9 mouse cellular contexts compared by ENCODE assay signal in the genomic region with DNA sequence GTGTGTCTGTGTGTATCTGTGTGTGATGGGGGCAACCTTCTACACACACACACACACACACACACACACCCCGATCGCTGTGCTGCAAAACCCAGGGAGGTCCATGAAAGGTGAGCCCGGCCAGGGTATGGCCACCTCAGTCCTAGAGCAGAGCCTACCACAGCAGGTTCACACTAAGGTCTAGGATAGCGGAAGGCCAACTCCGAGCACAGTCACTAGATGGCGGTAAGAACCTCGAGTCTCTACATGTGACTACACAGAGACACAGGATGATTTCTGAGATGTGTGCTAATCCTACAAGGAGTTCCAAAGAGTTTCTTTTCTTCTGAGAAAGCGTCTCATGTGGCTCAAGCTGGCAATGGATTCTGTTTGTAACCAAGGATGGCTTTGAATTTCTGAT. TPM values are rescaled to one million over a fixed set of nuclear protein-coding genes. Genes with fewer than 3 reads are reported as not detected.
A peak's percentile ranks its signal among the peaks of the same experiment; 100 is the strongest.
DNase-seq lines count a peak whose midpoint lies in the region; ATAC-seq lines count a peak whose summit lies in the region.
"Had no signal": no experiment of that assay in that cellular context is flagged by ENCODE, and none has a peak within 500 bp of the region (broad histone marks: within the 10 kb centered on the region; RNA-seq: fewer than 3 reads in every experiment).

No protein-coding gene starts in this region.

- no peak overlapping the region for H3K9ac ChIP-seq in hindbrain, embryonic 13.5 days
- no peak overlapping the region for H3K9ac ChIP-seq in forebrain, embryonic 14.5 days (ENCODE audit: low read length)
- H3K9ac ChIP-seq in kidney, embryonic 16.5 days (replicated peaks; ENCODE audit: low read length) = no peak overlapping the region

- no peak overlapping the region for H3K4me3 ChIP-seq in hindbrain, embryonic 10.5 days
- no peak overlapping the region for H3K4me3 ChIP-seq in hindbrain, embryonic 13.5 days
- no peak overlapping the region for H3K4me3 ChIP-seq in forebrain, embryonic 14.5 days (ENCODE audit: low read depth, low read length)
- no peak overlapping the region for H3K4me3 ChIP-seq in kidney, embryonic 16.5 days (ENCODE audit: low read length)

- ATAC-seq in hindbrain, embryonic 13.5 days (ENCODE audit: low FRiP score) = no peak
- ATAC-seq in forebrain, embryonic 14.5 days = peak; percentile 54; the same call in 1 of the 2 replicates
- peak; percentile 55; the same call in 1 of the 2 replicates for ATAC-seq in kidney, embryonic 16.5 days (ENCODE audit: low FRiP score, low TSS enrichment)
- peak; percentile 84 for ATAC-seq in megakaryocyte, adult 5-6 weeks (ENCODE audit: poor library complexity, severe bottlenecking)

- no peaks in the 10 kb centered on the region for H3K27me3 ChIP-seq in hindbrain, embryonic 10.5 days (ENCODE audit: insufficient read depth, poor library complexity, severe bottlenecking)
- H3K27me3 ChIP-seq in hindbrain, embryonic 13.5 days = no peaks in the 10 kb centered on the region
- H3K27me3 ChIP-seq in forebrain, embryonic 14.5 days (replicated peaks; ENCODE audit: control insufficient read depth, insufficient read depth, low read length) = no peaks in the 10 kb centered on the region
- H3K27me3 ChIP-seq in kidney, embryonic 16.5 days (ENCODE audit: insufficient read depth, low read length) = no peaks in the 10 kb centered on the region

- no peaks in the 10 kb centered on the region for H3K9me3 ChIP-seq in hindbrain, embryonic 10.5 days
- H3K9me3 ChIP-seq in hindbrain, embryonic 13.5 days = no peaks in the 10 kb centered on the region
- H3K9me3 ChIP-seq in forebrain, embryonic 14.5 days (replicated peaks; ENCODE audit: control insufficient read depth, low read length) = no peaks in the 10 kb centered on the region
- H3K9me3 ChIP-seq in kidney, embryonic 16.5 days (ENCODE audit: low read length) = no peaks in the 10 kb centered on the region

- WGBS in hindbrain, embryonic 10.5 days = 50% methylated on average over 8 of the region's 8 CpGs
- WGBS in hindbrain, embryonic 13.5 days = 49% methylated on average over 8 of the region's 8 CpGs
- 43% methylated on average over 8 of the region's 8 CpGs for WGBS in forebrain, embryonic 14.5 days
- WGBS in kidney, embryonic 16.5 days = 45% methylated on average over 8 of the region's 8 CpGs

- no peak overlapping the region for H3K27ac ChIP-seq in hindbrain, embryonic 10.5 days
- H3K27ac ChIP-seq in hindbrain, embryonic 13.5 days = no peak overlapping the region
- no peak overlapping the region for H3K27ac ChIP-seq in forebrain, embryonic 14.5 days (ENCODE audit: low read depth, low read length)
- H3K27ac ChIP-seq in kidney, embryonic 16.5 days (ENCODE audit: low read length) = no peak overlapping the region

- DNase-seq in hindbrain, embryonic 10.5 days (ENCODE audit: low spot score) = peak; percentile 31
- DNase-seq in CD4-positive helper T cell, adult 2 months (ENCODE audit: low read depth, low spot score) = peak; percentile 58
- peak; percentile 78 for DNase-seq in adipocyte (ENCODE audit: low spot score)
- peak; percentile 69 for DNase-seq in forebrain, embryonic 14.5 days (ENCODE audit: low spot score)
- peak; percentile 52 for DNase-seq in thymus, postnatal 25 days

- peaks cover 4% of the 10 kb centered on the region; the same call in 1 of the 2 replicates for H3K4me1 ChIP-seq in hindbrain, embryonic 10.5 days (replicated peaks)
- H3K4me1 ChIP-seq in hindbrain, embryonic 13.5 days (replicated peaks) = peaks cover 4% of the 10 kb centered on the region; the same call in 1 of the 2 replicates
- H3K4me1 ChIP-seq in forebrain, embryonic 14.5 days (ENCODE audit: control insufficient read depth, insufficient read depth, low read length) = no peaks in the 10 kb centered on the region
- H3K4me1 ChIP-seq in kidney, embryonic 16.5 days (ENCODE audit: insufficient read depth, low read length) = peaks cover 4% of the 10 kb centered on the region; the same call in 1 of the 2 replicates

- H3K4me2 ChIP-seq in hindbrain, embryonic 13.5 days = no peak overlapping the region
- no peak overlapping the region for H3K4me2 ChIP-seq in forebrain, embryonic 14.5 days (ENCODE audit: low read length)
- H3K4me2 ChIP-seq in kidney, embryonic 16.5 days (replicated peaks; ENCODE audit: low read depth, low read length) = no peak overlapping the region

- H3K36me3 ChIP-seq in hindbrain, embryonic 10.5 days = no peaks in the 10 kb centered on the region
- no peaks in the 10 kb centered on the region for H3K36me3 ChIP-seq in hindbrain, embryonic 13.5 days
- H3K36me3 ChIP-seq in forebrain, embryonic 14.5 days (ENCODE audit: control insufficient read depth, insufficient read depth, low read length) = no peaks in the 10 kb centered on the region
- no peaks in the 10 kb centered on the region for H3K36me3 ChIP-seq in kidney, embryonic 16.5 days (ENCODE audit: insufficient read depth, low read length)

RNA-seq across cellular contexts. Expression of gene Car5a, which starts 17.4 kb away (rescaled TPM):
- 0.12 and 0.17 TPM in 2 replicates for polyA plus RNA-seq in hindbrain, embryonic 10.5 days (2016; fragmentation: Nextera tagmentation; extraction: Ambion mirVana)
- 0.19 and 0.43 TPM in 2 replicates for polyA plus RNA-seq in hindbrain, embryonic 13.5 days (2015; fragmentation: Nextera tagmentation; extraction: Ambion mirVana)
- 0.28 and 0.46 TPM in 2 replicates for polyA plus RNA-seq in forebrain, embryonic 14.5 days (2014; fragmentation: Nextera tagmentation; extraction: Ambion mirVana)
- polyA plus RNA-seq in kidney, embryonic 16.5 days (2015; fragmentation: Nextera tagmentation; extraction: Ambion mirVana) = not detected in 2 replicates
- not detected in 2 replicates for total RNA-seq in megakaryocyte, adult 5-6 weeks (2015)
- not detected in 2 replicates for total RNA-seq in megakaryocyte, adult 5-6 weeks (2017)
- total RNA-seq: left cerebral cortex, postnatal 25 days had no signal

RNA-seq across cellular contexts. Expression of gene Slc7a5, which starts 19.8 kb away (rescaled TPM):
- 27.2 and 27.6 TPM in 2 replicates for polyA plus RNA-seq in hindbrain, embryonic 10.5 days (2016; fragmentation: Nextera tagmentation; extraction: Ambion mirVana)
- 37.9 and 39.7 TPM in 2 replicates for polyA plus RNA-seq in hindbrain, embryonic 13.5 days (2015; fragmentation: Nextera tagmentation; extraction: Ambion mirVana)
- 37.9 and 39.7 TPM in 2 replicates for polyA plus RNA-seq in forebrain, embryonic 14.5 days (2014; fragmentation: Nextera tagmentation; extraction: Ambion mirVana)
- polyA plus RNA-seq in kidney, embryonic 16.5 days (2015; fragmentation: Nextera tagmentation; extraction: Ambion mirVana) = 15.1 and 17.0 TPM in 2 replicates
- total RNA-seq in megakaryocyte, adult 5-6 weeks (2015) = 8.7 and 9.3 TPM in 2 replicates
- total RNA-seq in megakaryocyte, adult 5-6 weeks (2017) = 6.5 and 8.5 TPM in 2 replicates

RNA-seq across cellular contexts. Expression of gene Banp, which starts 22.2 kb away (rescaled TPM):
- polyA plus RNA-seq in hindbrain, embryonic 10.5 days (2016; fragmentation: Nextera tagmentation; extraction: Ambion mirVana) = 56.9 and 64.5 TPM in 2 replicates
- 50.3 and 59.0 TPM in 2 replicates for polyA plus RNA-seq in hindbrain, embryonic 13.5 days (2015; fragmentation: Nextera tagmentation; extraction: Ambion mirVana)
- 47.2 and 57.7 TPM in 2 replicates for polyA plus RNA-seq in forebrain, embryonic 14.5 days (2014; fragmentation: Nextera tagmentation; extraction: Ambion mirVana)
- polyA plus RNA-seq in kidney, embryonic 16.5 days (2015; fragmentation: Nextera tagmentation; extraction: Ambion mirVana) = 50.7 TPM in 2 replicates
- 8.1 and 9.2 TPM in 2 replicates for total RNA-seq in megakaryocyte, adult 5-6 weeks (2015)
- 21.3 and 28.7 TPM in 2 replicates for total RNA-seq in megakaryocyte, adult 5-6 weeks (2017)
